Mouse (Mus musculus) G1E (cell line): Measurements from ENCODE around the gene Gak.

Source experiments
- CTCF ChIP-seq: IDR thresholded peaks from 2 replicates; pipeline ENCODE4 v1.5.1; 2012; ENCODE audit warnings: low read depth, low read length, inconsistent platforms, mixed read lengths
- GATA1 ChIP-seq: IDR thresholded peaks from 2 replicates; pipeline ENCODE4 v1.6.1; 2012; ENCODE audit warnings: borderline replicate concordance, low read length, inconsistent platforms, mixed read lengths
- POLR2AphosphoS5 ChIP-seq: IDR thresholded peaks from 2 replicates; pipeline ENCODE4 v1.6.1; 2012; ENCODE audit warnings: low read depth, low read length, inconsistent platforms; ENCODE audit not compliant: insufficient replicate concordance
- TAL1 ChIP-seq: conservative IDR thresholded peaks from 2 replicates; pipeline ENCODE4 v1.6.1; 2012; ENCODE audit warnings: low read depth, low read length, inconsistent platforms, mixed read lengths

DNA sequence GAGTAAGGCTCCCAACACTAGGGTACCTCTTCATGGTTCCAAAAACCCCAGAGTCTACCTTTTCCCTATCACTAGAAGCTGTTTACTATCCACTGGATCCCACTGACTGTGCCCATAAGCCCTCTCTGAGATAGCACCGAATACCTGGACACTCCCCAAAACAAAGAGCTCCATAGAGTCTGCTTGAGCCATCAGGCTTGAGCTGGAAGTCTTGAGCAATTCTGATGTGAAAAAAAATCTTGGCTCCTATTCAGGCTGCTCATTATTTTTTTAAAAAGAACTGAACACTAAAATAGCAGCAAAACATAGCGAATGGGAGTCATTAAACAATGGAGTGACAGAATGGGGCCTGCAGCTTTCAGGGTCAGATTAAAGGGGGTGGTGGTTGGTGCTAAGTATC is 62.5 kb downstream of the Gak start:
- no peak for TF ChIP-seq CTCF
- no peak for TF ChIP-seq GATA1
- no peak for TF ChIP-seq POLR2AphosphoS5
- TF ChIP-seq TAL1, result no peak
